Mouse (Mus musculus) kidney, postnatal 0 days (tissue): ENCODE results near the gene Actl6a. TPM values are rescaled to one million over a fixed set of nuclear protein-coding genes. Genes with fewer than 3 reads are reported as not detected.
"Not testable (repeated sequence)": the region's sequence is repeated elsewhere in the genome, so short reads cannot be mapped to it uniquely, and the experiment has no call there.

Experiments used
- ATAC-seq: fragments of 200-750 bp; cut with Nextera tagmentation; replicated peaks from 2 replicates; pipeline ENCODE4 v1.8.0; 2017; ENCODE audit warnings: low read depth, moderate number of reproducible peaks, moderate TSS enrichment, moderate library complexity; ENCODE audit not compliant: low FRiP score
- DNase-seq: peaks from one replicate; pipeline ENCODE4 v3.0.0-alpha.2; 2016; ENCODE audit warnings: low spot score
- H3K27ac ChIP-seq: fragments of 300-500 bp; sonication (generic); 2 replicates; pipeline ENCODE4 v1.5.1; 2014; ENCODE audit warnings: mild to moderate bottlenecking
- H3K27me3 ChIP-seq: fragments of 300-500 bp; sonication (generic); 2 replicates; pipeline ENCODE4 v1.6.1; 2014; ENCODE audit warnings: low read length, mixed read lengths; ENCODE audit not compliant: insufficient read depth
- H3K36me3 ChIP-seq: fragments of 300-500 bp; sonication (generic); 2 replicates; pipeline ENCODE4 v1.6.1; 2014; ENCODE audit warnings: low read length, mixed read lengths; ENCODE audit not compliant: insufficient read depth
- H3K4me1 ChIP-seq: fragments of 300-500 bp; sonication (generic); replicated peaks from 2 replicates; pipeline ENCODE4 v1.6.1; 2014; ENCODE audit warnings: antibody characterized with exemption, low read length, mixed read lengths; ENCODE audit not compliant: insufficient read depth
- H3K4me2 ChIP-seq: fragments of 300-500 bp; sonication (generic); 2 replicates; pipeline ENCODE4 v1.6.1; 2014; ENCODE audit warnings: mild to moderate bottlenecking, low read length, moderate library complexity, mixed read lengths
- H3K4me3 ChIP-seq: fragments of 300-500 bp; sonication (generic); replicated peaks from 2 replicates; pipeline ENCODE4 v1.5.1; 2014; ENCODE audit warnings: low read depth, low read length
- H3K9ac ChIP-seq: fragments of 300-500 bp; sonication (generic); 2 replicates; pipeline ENCODE4 v1.6.1; 2014; ENCODE audit warnings: low read depth, low read length
- H3K9me3 ChIP-seq: fragments of 300-500 bp; sonication (generic); replicated peaks from 2 replicates; pipeline ENCODE4 v1.6.1; 2016; ENCODE audit warnings: low read length, inconsistent platforms, mixed read lengths
- CTCF ChIP-seq: IDR thresholded peaks from 2 replicates; pipeline ENCODE4 v1.5.1; 2016; ENCODE audit warnings: antibody characterized with exemption, low read depth, mild to moderate bottlenecking, moderate library complexity
- WGBS: fragments of 180-500 bp; shearing (Covaris S2); extraction: QIAGEN DNeasy Blood & Tissue Kit; methylation state at CpG from one replicate; pipeline ENCODE4 v1.1.7; 2014; 5-methylcytosine and 5-hydroxymethylcytosine counted together
- polyA plus RNA-seq: library from polyadenylated mRNA; unstranded; fragments of >200 nt; fragmentation: Nextera tagmentation; extraction: Ambion mirVana; gene quantifications from 2 replicates; pipeline ENCODE4 v1.2.1, GENCODE M21; 2015

The Actl6a gene
- polyA plus RNA-seq = 121 and 134 TPM in 2 replicates

- not testable (repeated sequence) for H3K9ac ChIP-seq, H3K4me2 ChIP-seq, H3K9me3 ChIP-seq, H3K36me3 ChIP-seq, H3K4me1 ChIP-seq, H3K4me3 ChIP-seq, DNase-seq, ATAC-seq, H3K27me3 ChIP-seq, H3K27ac ChIP-seq
- WGBS = 86% methylated on average over 9 of the region's 9 CpGs
These were observed at the start of gene Actl6a for GRCm38 (mm10) chr3:32705647-32706348. Actl6a (plus strand) TSS chr3:32706298.

- no peak for ATAC-seq
- 82% methylated on average over 10 of the region's 10 CpGs for WGBS
- DNase-seq = no peak
- H3K27me3 ChIP-seq = no peaks in the 10 kb centered on the region
- no peaks in the 10 kb centered on the region for H3K9me3 ChIP-seq
- no peaks in the 10 kb centered on the region for H3K4me1 ChIP-seq
- H3K4me2 ChIP-seq = no peak overlapping the region
- H3K4me3 ChIP-seq = no peak overlapping the region
- no peak for TF ChIP-seq CTCF
- no peak overlapping the region for H3K27ac ChIP-seq
- H3K9ac ChIP-seq = no peak overlapping the region
- no peaks in the 10 kb centered on the region for H3K36me3 ChIP-seq
These were observed 49.6 kb upstream of the Actl6a start for GRCm38 (mm10) chr3:32656398-32656994.

- Histone ChIP-seq H3K4me3 (no peak overlapping the region), H3K27ac (no peak overlapping the region), H3K4me2 (no peak overlapping the region), H3K4me1 (no peaks in the 10 kb centered on the region), H3K27me3 (no peaks in the 10 kb centered on the region), H3K9ac (no peak overlapping the region), H3K36me3 (no peaks in the 10 kb centered on the region), H3K9me3 (no peaks in the 10 kb centered on the region)
- no peak for TF ChIP-seq CTCF
- WGBS = 65% methylated on average over 7 of the region's 7 CpGs
- DNase-seq (no peak), ATAC-seq (no peak)
These were observed 47.7 kb upstream of the Actl6a start for GRCm38 (mm10) chr3:32658401-32658800.

GRCm38 (mm10) chr3:32658821-32659220 lies 47.3 kb upstream of the Actl6a start:
- ATAC-seq (no peak), DNase-seq (no peak)
- Histone ChIP-seq H3K4me1 (no peaks in the 10 kb centered on the region), H3K9me3 (no peaks in the 10 kb centered on the region), H3K4me3 (no peak overlapping the region), H3K27ac (no peak overlapping the region), H3K36me3 (no peaks in the 10 kb centered on the region), H3K4me2 (no peak overlapping the region), H3K27me3 (no peaks in the 10 kb centered on the region), H3K9ac (no peak overlapping the region)
- no peak for TF ChIP-seq CTCF
- 58% methylated on average over 16 of the region's 16 CpGs for WGBS

- DNase-seq = no peak
- no peaks in the 10 kb centered on the region for H3K27me3 ChIP-seq
- H3K9me3 ChIP-seq = no peaks in the 10 kb centered on the region
- H3K4me3 ChIP-seq = no peak overlapping the region
- no peak for ATAC-seq
- no peaks in the 10 kb centered on the region for H3K36me3 ChIP-seq
- 89% methylated on average over 2 of the region's 2 CpGs for WGBS
- no peak overlapping the region for H3K9ac ChIP-seq
- H3K4me2 ChIP-seq = no peak overlapping the region
- H3K4me1 ChIP-seq = no peaks in the 10 kb centered on the region
- no peak overlapping the region for H3K27ac ChIP-seq
- TF ChIP-seq CTCF = no peak
These were observed 46.6 kb upstream of the Actl6a start for GRCm38 (mm10) chr3:32659506-32659905.

- no peaks in the 10 kb centered on the region for H3K27me3 ChIP-seq
- no peak overlapping the region for H3K4me3 ChIP-seq
- TF ChIP-seq CTCF = no peak
- no peaks in the 10 kb centered on the region for H3K4me1 ChIP-seq
- ATAC-seq = no peak
- no peak for DNase-seq
- H3K9me3 ChIP-seq = no peaks in the 10 kb centered on the region
- H3K9ac ChIP-seq = no peak overlapping the region
- 60% methylated on average over 8 of the region's 8 CpGs for WGBS
- no peak overlapping the region for H3K4me2 ChIP-seq
- H3K27ac ChIP-seq = no peak overlapping the region
- no peaks in the 10 kb centered on the region for H3K36me3 ChIP-seq
These were observed 45.8 kb upstream of the Actl6a start for GRCm38 (mm10) chr3:32660276-32660675.
